Mouse (Mus musculus): ENCODE measurements around the gene Csrnp1. TPM values are rescaled to one million over a fixed set of nuclear protein-coding genes. Genes with fewer than 3 reads are reported as not detected.
A peak's percentile ranks its signal among the peaks of the same experiment; 100 is the strongest.

The Csrnp1 gene
- polyA plus RNA-seq, 1 experiment from 2014 or later = 3.3 TPM

GRCm38 (mm10) chr9:119994207-119994606, 9.7 kb upstream of the Csrnp1 start:
- ATAC-seq (ENCODE audit: low read depth) = no peak
- H3K27me3 ChIP-seq (ENCODE audit: control insufficient read depth, insufficient read depth, low read depth, low read length) = no peaks in the 10 kb centered on the region
- 34% methylated on average over 7 of the region's 7 CpGs for WGBS (ENCODE audit: insufficient replicate concordance)
- no peak overlapping the region for H3K9ac ChIP-seq (ENCODE audit: low read depth, low read length)
- no peaks in the 10 kb centered on the region for H3K9me3 ChIP-seq (replicated peaks; ENCODE audit: control insufficient read depth, low read length)
- H3K36me3 ChIP-seq (ENCODE audit: control insufficient read depth, insufficient read depth) = no peaks in the 10 kb centered on the region
- H3K4me2 ChIP-seq (ENCODE audit: low read depth, low read length) = no peak overlapping the region
- H3K4me1 ChIP-seq (ENCODE audit: control insufficient read depth, low read depth, low read length) = no peaks in the 10 kb centered on the region
- H3K4me3 ChIP-seq (ENCODE audit: low read depth, low read length) = no peak overlapping the region
- H3K27ac ChIP-seq (ENCODE audit: low read length) = no peak overlapping the region

- Histone ChIP-seq H3K27me3 (ENCODE audit: control insufficient read depth, insufficient read depth, low read depth, low read length) (no peaks in the 10 kb centered on the region), H3K36me3 (ENCODE audit: control insufficient read depth, insufficient read depth) (no peaks in the 10 kb centered on the region), H3K9ac (ENCODE audit: low read depth, low read length) (no peak overlapping the region), H3K4me2 (ENCODE audit: low read depth, low read length) (no peak overlapping the region), H3K4me1 (ENCODE audit: control insufficient read depth, low read depth, low read length) (no peaks in the 10 kb centered on the region), H3K9me3 (replicated peaks; ENCODE audit: control insufficient read depth, low read length) (no peaks in the 10 kb centered on the region), H3K4me3 (ENCODE audit: low read depth, low read length) (no peak overlapping the region), H3K27ac (ENCODE audit: low read length) (no peak overlapping the region)
- no peak for ATAC-seq (ENCODE audit: low read depth)
- WGBS (ENCODE audit: insufficient replicate concordance) = 24% methylated on average over 10 of the region's 10 CpGs
Observed at GRCm38 (mm10) chr9:119993092-119993844, 8.8 kb upstream of the Csrnp1 start.

GRCm38 (mm10) chr9:119991310-119991709, 6.9 kb upstream of the Csrnp1 start:
- ATAC-seq (ENCODE audit: low read depth) = no peak
- no peaks in the 10 kb centered on the region for H3K36me3 ChIP-seq (ENCODE audit: control insufficient read depth, insufficient read depth)
- H3K4me3 ChIP-seq (ENCODE audit: low read depth, low read length) = no peak overlapping the region
- H3K4me1 ChIP-seq (ENCODE audit: control insufficient read depth, low read depth, low read length) = no peaks in the 10 kb centered on the region
- no peaks in the 10 kb centered on the region for H3K27me3 ChIP-seq (ENCODE audit: control insufficient read depth, insufficient read depth, low read depth, low read length)
- H3K9ac ChIP-seq (ENCODE audit: low read depth, low read length) = no peak overlapping the region
- H3K9me3 ChIP-seq (replicated peaks; ENCODE audit: control insufficient read depth, low read length) = no peaks in the 10 kb centered on the region
- 51% methylated on average over 5 of the region's 5 CpGs for WGBS (ENCODE audit: insufficient replicate concordance)
- no peak overlapping the region for H3K4me2 ChIP-seq (ENCODE audit: low read depth, low read length)
- no peak overlapping the region for H3K27ac ChIP-seq (ENCODE audit: low read length)

- H3K4me2 ChIP-seq (ENCODE audit: low read depth, low read length) = no peak overlapping the region
- no peak for ATAC-seq (ENCODE audit: low read depth)
Observed at GRCm38 (mm10) chr9:119988304-119988703, 3.8 kb upstream of the Csrnp1 start.

GRCm38 (mm10) chr9:119985881-119986574, 1.6 kb upstream of the Csrnp1 start:
- H3K36me3 ChIP-seq (ENCODE audit: control insufficient read depth, insufficient read depth) = no peaks in the 10 kb centered on the region
- H3K27ac ChIP-seq (ENCODE audit: low read length) = no peak overlapping the region
- H3K4me2 ChIP-seq (ENCODE audit: low read depth, low read length) = no peak overlapping the region
- peaks cover 28% of the 10 kb centered on the region for H3K4me1 ChIP-seq (ENCODE audit: control insufficient read depth, low read depth, low read length)
- no peak overlapping the region for H3K9ac ChIP-seq (ENCODE audit: low read depth, low read length)
- peaks cover 17% of the 10 kb centered on the region for H3K27me3 ChIP-seq (ENCODE audit: control insufficient read depth, insufficient read depth, low read depth, low read length)
- H3K4me3 ChIP-seq (ENCODE audit: low read depth, low read length) = no peak overlapping the region
- no peaks in the 10 kb centered on the region for H3K9me3 ChIP-seq (replicated peaks; ENCODE audit: control insufficient read depth, low read length)
- 73% methylated on average over 10 of the region's 10 CpGs for WGBS (ENCODE audit: insufficient replicate concordance)
- no peak for ATAC-seq (ENCODE audit: low read depth)

More at GRCm38 (mm10) chr9:119988304-119988703, 3.8 kb upstream of the Csrnp1 start:
- Histone ChIP-seq H3K9ac (ENCODE audit: low read depth, low read length) (no peak overlapping the region), H3K4me1 (ENCODE audit: control insufficient read depth, low read depth, low read length) (peaks cover 8% of the 10 kb centered on the region), H3K36me3 (ENCODE audit: control insufficient read depth, insufficient read depth) (no peaks in the 10 kb centered on the region), H3K4me3 (ENCODE audit: low read depth, low read length) (no peak overlapping the region), H3K27me3 (ENCODE audit: control insufficient read depth, insufficient read depth, low read depth, low read length) (peaks cover 11% of the 10 kb centered on the region), H3K9me3 (replicated peaks; ENCODE audit: control insufficient read depth, low read length) (no peaks in the 10 kb centered on the region), H3K27ac (ENCODE audit: low read length) (no peak overlapping the region)
- WGBS (ENCODE audit: insufficient replicate concordance) = 45% methylated on average over 7 of the region's 7 CpGs

- Histone ChIP-seq H3K27me3 (ENCODE audit: control insufficient read depth, insufficient read depth, low read depth, low read length) (peaks cover 17% of the 10 kb centered on the region), H3K36me3 (ENCODE audit: control insufficient read depth, insufficient read depth) (no peaks in the 10 kb centered on the region), H3K9me3 (replicated peaks; ENCODE audit: control insufficient read depth, low read length) (no peaks in the 10 kb centered on the region), H3K9ac (ENCODE audit: low read depth, low read length) (peak overlapping the region; percentile 66), H3K4me3 (ENCODE audit: low read depth, low read length) (peak overlapping the region; percentile 67), H3K4me2 (ENCODE audit: low read depth, low read length) (peak overlapping the region; percentile 73), H3K4me1 (ENCODE audit: control insufficient read depth, low read depth, low read length) (peaks cover 43% of the 10 kb centered on the region), H3K27ac (ENCODE audit: low read length) (peak overlapping the region; percentile 72)
- peak; percentile 80 for ATAC-seq (ENCODE audit: low read depth)
- WGBS (ENCODE audit: insufficient replicate concordance) = 2% methylated on average over 72 of the region's 79 CpGs
Observed at GRCm38 (mm10) chr9:119983585-119984535, 598 bp downstream of the Csrnp1 start.

- whole genome bisulfite sequencing (ENCODE audit: insufficient replicate concordance) = under 1% methylated on average over 44 of the region's 48 CpGs
- Histone ChIP-seq H3K9ac (ENCODE audit: low read depth, low read length) (peak overlapping the region; percentile 66), H3K4me2 (ENCODE audit: low read depth, low read length) (peak overlapping the region; percentile 73), H3K27me3 (ENCODE audit: control insufficient read depth, insufficient read depth, low read depth, low read length) (peaks cover 17% of the 10 kb centered on the region), H3K4me1 (ENCODE audit: control insufficient read depth, low read depth, low read length) (peaks cover 50% of the 10 kb centered on the region), H3K36me3 (ENCODE audit: control insufficient read depth, insufficient read depth) (no peaks in the 10 kb centered on the region), H3K27ac (ENCODE audit: low read length) (peak overlapping the region; percentile 72), H3K9me3 (replicated peaks; ENCODE audit: control insufficient read depth, low read length) (no peaks in the 10 kb centered on the region), H3K4me3 (ENCODE audit: low read depth, low read length) (peak overlapping the region; percentile 67)
- no peak for ATAC-seq (ENCODE audit: low read depth)
Observed at GRCm38 (mm10) chr9:119982956-119983551, 1.4 kb downstream of the Csrnp1 start.

GRCm38 (mm10) chr9:119982241-119982811, 2.1 kb downstream of the Csrnp1 start:
- peak; percentile 15; the same call in 1 of the 2 replicates for ATAC-seq (ENCODE audit: low read depth)
- H3K4me2 ChIP-seq (ENCODE audit: low read depth, low read length) = peak overlapping the region; percentile 73
- WGBS (ENCODE audit: insufficient replicate concordance) = under 1% methylated on average over 11 of the region's 11 CpGs
- H3K4me1 ChIP-seq (ENCODE audit: control insufficient read depth, low read depth, low read length) = peaks cover 57% of the 10 kb centered on the region
- H3K27me3 ChIP-seq (ENCODE audit: control insufficient read depth, insufficient read depth, low read depth, low read length) = peaks cover 17% of the 10 kb centered on the region
- H3K27ac ChIP-seq (ENCODE audit: low read length) = peak overlapping the region; percentile 89
- H3K9me3 ChIP-seq (replicated peaks; ENCODE audit: control insufficient read depth, low read length) = no peaks in the 10 kb centered on the region
- H3K9ac ChIP-seq (ENCODE audit: low read depth, low read length) = peak overlapping the region; percentile 66
- no peaks in the 10 kb centered on the region for H3K36me3 ChIP-seq (ENCODE audit: control insufficient read depth, insufficient read depth)
- H3K4me3 ChIP-seq (ENCODE audit: low read depth, low read length) = peak overlapping the region; percentile 67

All from liver, embryonic 16.5 days (tissue).